Mouse (Mus musculus) heart, postnatal 0 days (tissue): ENCODE results near the gene Ghr. TPM values are rescaled to one million over a fixed set of nuclear protein-coding genes. Genes with fewer than 3 reads are reported as not detected.

ENCODE experiments used
- ATAC-seq: fragments of 200-750 bp; cut with Nextera tagmentation; 2 replicates; pipeline ENCODE4 v1.8.0; 2017; ENCODE audit warnings: low read depth, moderate number of reproducible peaks, moderate library complexity; ENCODE audit not compliant: insufficient read depth
- DNase-seq: peaks from one replicate; pipeline ENCODE4 v3.0.0-alpha.2; 2016; ENCODE audit warnings: low spot score
- H3K27ac ChIP-seq: fragments of 300-500 bp; sonication (generic); 2 replicates; pipeline ENCODE4 v1.5.1; 2014; ENCODE audit warnings: low read depth, mild to moderate bottlenecking
- H3K27me3 ChIP-seq: fragments of 300-500 bp; sonication (generic); 2 replicates; pipeline ENCODE4 v1.6.1; 2014; ENCODE audit warnings: low read length, mixed read lengths; ENCODE audit not compliant: control insufficient read depth, insufficient read depth
- H3K36me3 ChIP-seq: fragments of 300-500 bp; sonication (generic); replicated peaks from 2 replicates; pipeline ENCODE4 v1.6.1; 2014; ENCODE audit warnings: low read length, mixed read lengths; ENCODE audit not compliant: control insufficient read depth, insufficient read depth
- H3K4me1 ChIP-seq: fragments of 300-500 bp; sonication (generic); 2 replicates; pipeline ENCODE4 v1.6.1; 2014; ENCODE audit warnings: antibody characterized with exemption; ENCODE audit not compliant: control insufficient read depth, insufficient read depth
- H3K4me2 ChIP-seq: fragments of 300-500 bp; sonication (generic); 2 replicates; pipeline ENCODE4 v1.6.1; 2014; ENCODE audit warnings: low read depth, mild to moderate bottlenecking, low read length, moderate library complexity
- H3K4me3 ChIP-seq: fragments of 300-500 bp; sonication (generic); 2 replicates; pipeline ENCODE4 v1.5.1; 2014; ENCODE audit warnings: low read depth, low read length
- H3K9ac ChIP-seq: fragments of 300-500 bp; sonication (generic); replicated peaks from 2 replicates; pipeline ENCODE4 v1.6.1; 2014; ENCODE audit warnings: low read depth, low read length, mixed read lengths
- H3K9me3 ChIP-seq: fragments of 300-500 bp; sonication (generic); replicated peaks from 2 replicates; pipeline ENCODE4 v1.6.1; 2016; ENCODE audit warnings: low read length; ENCODE audit not compliant: control insufficient read depth
- CTCF ChIP-seq: IDR thresholded peaks from 2 replicates; pipeline ENCODE4 v1.5.1; 2016; ENCODE audit warnings: antibody characterized with exemption, control low read depth, low read depth
- EP300 ChIP-seq: IDR thresholded peaks from 2 replicates; pipeline ENCODE4 v1.6.1; 2016; ENCODE audit warnings: antibody characterized with exemption, low read depth
- WGBS: fragments of 180-500 bp; shearing (Covaris S2); extraction: QIAGEN DNeasy Blood & Tissue Kit; methylation state at CpG from one replicate; pipeline ENCODE4 v1.1.7; 2014; 5-methylcytosine and 5-hydroxymethylcytosine counted together
- polyA plus RNA-seq: library from polyadenylated mRNA; unstranded; fragments of >200 nt; fragmentation: Nextera tagmentation; extraction: Ambion mirVana; gene quantifications from 2 replicates; pipeline ENCODE4 v1.2.1, GENCODE M21; 2015
- total RNA-seq: library from RNA; depleted of rRNA; stranded (reverse); fragments of >200 nt; gene quantifications from 2 replicates; pipeline ENCODE4 v1.2.3, GENCODE M21; 2014; ENCODE audit warnings: low replicate concordance

Ghr gene
- total and polyA plus RNA-seq, 2 experiments from 2014 or later: 45.1 to 67.5 TPM

GRCm38 (mm10) chr15:3581337-3581736, 2.0 kb downstream of the Ghr start:
- peaks cover 18% of the 10 kb centered on the region for H3K4me1 ChIP-seq
- peak overlapping the region; percentile 98 for H3K27ac ChIP-seq
- WGBS: 3% methylated on average over 3 of the region's 3 CpGs
- peak overlapping the region; percentile 98 for H3K4me3 ChIP-seq
- H3K36me3 ChIP-seq: no peaks in the 10 kb centered on the region
- H3K9ac ChIP-seq: peak overlapping the region; percentile 88
- H3K27me3 ChIP-seq: no peaks in the 10 kb centered on the region
- DNase-seq (no peak), ATAC-seq (no peak)
- peak overlapping the region; percentile 66 for H3K4me2 ChIP-seq
- no peaks in the 10 kb centered on the region for H3K9me3 ChIP-seq
- no peak for TF ChIP-seq CTCF
- TF ChIP-seq EP300: no peak

GRCm38 (mm10) chr15:3580216-3580615, 3.1 kb downstream of the Ghr start:
- Histone ChIP-seq H3K27me3 (no peaks in the 10 kb centered on the region), H3K4me3 (peak overlapping the region; percentile 31), H3K9ac (no peak overlapping the region), H3K9me3 (no peaks in the 10 kb centered on the region), H3K4me1 (peaks cover 18% of the 10 kb centered on the region), H3K36me3 (no peaks in the 10 kb centered on the region), H3K4me2 (peak overlapping the region; percentile 53), H3K27ac (0 out of 2 replicates have a peak overlapping the region, but pooled peaks have one; percentile 32)
- 48% methylated on average over 2 of the region's 2 CpGs for WGBS
- DNase-seq (no peak), ATAC-seq (no peak)
- no peak for TF ChIP-seq CTCF
- TF ChIP-seq EP300: no peak

GRCm38 (mm10) chr15:3578286-3578980, 4.9 kb downstream of the Ghr start:
- ATAC-seq: no peak
- no peak for TF ChIP-seq CTCF
- no peak for TF ChIP-seq EP300
- H3K4me2 ChIP-seq: no peak overlapping the region

GRCm38 (mm10) chr15:3569178-3569903, 14.0 kb downstream of the Ghr start:
- Histone ChIP-seq H3K27me3 (no peaks in the 10 kb centered on the region), H3K36me3 (peaks cover 8% of the 10 kb centered on the region; the same call in 1 of the 2 replicates), H3K4me1 (no peaks in the 10 kb centered on the region), H3K4me2 (no peak overlapping the region), H3K9ac (no peak overlapping the region), H3K27ac (no peak overlapping the region), H3K9me3 (no peaks in the 10 kb centered on the region), H3K4me3 (no peak overlapping the region)
- ATAC-seq (no peak), DNase-seq (no peak)
- no peak for TF ChIP-seq EP300
- WGBS: 93% methylated on average over 2 of the region's 2 CpGs

More at GRCm38 (mm10) chr15:3578286-3578980, 4.9 kb downstream of the Ghr start:
- H3K9ac ChIP-seq: no peak overlapping the region
- DNase-seq: no peak
- H3K4me1 ChIP-seq: peaks cover 18% of the 10 kb centered on the region
- H3K36me3 ChIP-seq: no peaks in the 10 kb centered on the region
- H3K9me3 ChIP-seq: no peaks in the 10 kb centered on the region
- no peak overlapping the region for H3K27ac ChIP-seq
- H3K4me3 ChIP-seq: no peak overlapping the region
- no peaks in the 10 kb centered on the region for H3K27me3 ChIP-seq
- 69% methylated on average over 5 of the region's 5 CpGs for WGBS

- Histone ChIP-seq H3K27me3 (no peaks in the 10 kb centered on the region), H3K4me3 (no peak overlapping the region), H3K9ac (no peak overlapping the region), H3K4me1 (no peaks in the 10 kb centered on the region), H3K4me2 (no peak overlapping the region), H3K36me3 (no peaks in the 10 kb centered on the region; the same call in 1 of the 2 replicates), H3K9me3 (no peaks in the 10 kb centered on the region), H3K27ac (0 out of 2 replicates have a peak overlapping the region, but pooled peaks have one; percentile 12)
- TF ChIP-seq CTCF: no peak
- TF ChIP-seq EP300: no peak
- DNase-seq (no peak), ATAC-seq (no peak)
- 60% methylated on average over 4 of the region's 4 CpGs for WGBS
These were observed 18.7 kb downstream of the Ghr start for GRCm38 (mm10) chr15:3564570-3564969.
